Mouse (Mus musculus) activated CD4-positive, CD25-positive, alpha-beta regulatory T cell (primary cell): ENCODE results near the gene Ltc4s. TPM values are rescaled to one million over a fixed set of nuclear protein-coding genes. Genes with fewer than 3 reads are reported as not detected.

Source experiments
- polyA plus RNA-seq, 2 experiments: library from polyadenylated mRNA; unstranded; fragments of 100-300 nt; shearing (Covaris generic); gene quantifications; one replicate each; pipeline ENCODE4 v1.2.1; 2017

Gene Ltc4s
- polyA plus RNA-seq, result 1 to 10 TPM in 1 of 2 experiments, under 1 TPM in 1; 0.88 to 1.8 TPM

GRCm38 (mm10) chr11:50238324-50238723 is at the start of gene Ltc4s:
Gene Ltc4s (minus strand): TSS chr11:50238616.

GRCm38 (mm10) chr11:50210505-50211151 is 27.8 kb downstream of the Ltc4s start, which contains the start of the genes Sqstm1 and Mgat4b:
Gene Sqstm1 (minus strand): TSS chr11:50210827.
Gene Mgat4b (plus strand): TSS chr11:50210890.

Other genes with a start within 250 kb of the Ltc4s start
- 10 to 100 TPM; 20.0 to 41.0 TPM for gene Rnf130, start 213.3 kb downstream of the Ltc4s start, polyA plus RNA-seq
- gene Tbc1d9b, start 107.2 kb downstream of the Ltc4s start, polyA plus RNA-seq, result 10 to 100 TPM; 45.0 to 64.2 TPM
- 1 to 10 TPM; 3.5 to 9.0 TPM for gene Mrnip, start 64.2 kb downstream of the Ltc4s start, polyA plus RNA-seq
- gene Sqstm1, start 27.8 kb downstream of the Ltc4s start, polyA plus RNA-seq, result 100 to 1,000 TPM; 248 to 377 TPM
- gene Mgat4b, start 27.7 kb downstream of the Ltc4s start, polyA plus RNA-seq, result 10 to 100 TPM; 21.2 to 25.3 TPM
- gene Maml1, start 53.7 kb upstream of the Ltc4s start, polyA plus RNA-seq, result 1 to 10 TPM; 3.9 to 5.0 TPM
- gene Canx, start 87.1 kb upstream of the Ltc4s start, polyA plus RNA-seq, result 100 to 1,000 TPM; 178 to 220 TPM
- gene Cby3, start 115.8 kb upstream of the Ltc4s start, polyA plus RNA-seq, result not detected
- gene Hnrnph1, start 138.4 kb upstream of the Ltc4s start, polyA plus RNA-seq, result 100 to 1,000 TPM; 174 to 202 TPM
- 10 to 100 TPM; 31.7 to 38.3 TPM for gene Rufy1, start 192.5 kb upstream of the Ltc4s start, polyA plus RNA-seq